Mouse (Mus musculus): ENCODE measurements around the gene Cacng4. TPM values are rescaled to one million over a fixed set of nuclear protein-coding genes. Genes with fewer than 3 reads are reported as not detected.

Cacng4 gene
- total and polyA plus RNA-seq, 2 experiments from 2014 or later: 43.8 to 88.4 TPM

GRCm38 (mm10) chr11:107806058-107806457, 11.7 kb upstream of the Cacng4 start:
- Histone ChIP-seq H3K9ac (replicated peaks; ENCODE audit: low read length) (no peak overlapping the region), H3K4me3 (ENCODE audit: low read length) (no peak overlapping the region), H3K27me3 (ENCODE audit: insufficient read depth, low read length) (no peaks in the 10 kb centered on the region), H3K4me2 (ENCODE audit: low read depth, low read length) (no peak overlapping the region), H3K36me3 (ENCODE audit: insufficient read depth, low read length) (no peaks in the 10 kb centered on the region), H3K27ac (no peak overlapping the region), H3K4me1 (ENCODE audit: insufficient read depth, low read length) (peaks cover 4% of the 10 kb centered on the region; the same call in 1 of the 2 replicates), H3K9me3 (ENCODE audit: low read length) (no peaks in the 10 kb centered on the region)
- TF ChIP-seq CTCF (IDR thresholded peaks at IDR 0.05; ENCODE audit: low read depth): no peak
- DNase-seq (ENCODE audit: low spot score) (no peak), ATAC-seq (no peak)
- 57% methylated on average over 1 of the region's 1 CpGs for WGBS

GRCm38 (mm10) chr11:107801946-107802345, 7.6 kb upstream of the Cacng4 start:
- Histone ChIP-seq H3K36me3 (ENCODE audit: insufficient read depth, low read length) (no peaks in the 10 kb centered on the region), H3K9me3 (ENCODE audit: low read length) (no peaks in the 10 kb centered on the region), H3K4me1 (ENCODE audit: insufficient read depth, low read length) (peaks cover 16% of the 10 kb centered on the region), H3K27me3 (ENCODE audit: insufficient read depth, low read length) (no peaks in the 10 kb centered on the region), H3K4me2 (ENCODE audit: low read depth, low read length) (no peak overlapping the region), H3K9ac (replicated peaks; ENCODE audit: low read length) (no peak overlapping the region), H3K27ac (no peak overlapping the region), H3K4me3 (ENCODE audit: low read length) (no peak overlapping the region)
- ATAC-seq: no peak
- WGBS: 71% methylated on average over 3 of the region's 3 CpGs
- no peak for DNase-seq (ENCODE audit: low spot score)
- TF ChIP-seq CTCF (IDR thresholded peaks at IDR 0.05; ENCODE audit: low read depth): no peak

GRCm38 (mm10) chr11:107799331-107799730, 5.0 kb upstream of the Cacng4 start:
- ATAC-seq (no peak), DNase-seq (ENCODE audit: low spot score) (no peak)
- Histone ChIP-seq H3K4me3 (ENCODE audit: low read length) (no peak overlapping the region), H3K4me1 (ENCODE audit: insufficient read depth, low read length) (peaks cover 26% of the 10 kb centered on the region), H3K9ac (replicated peaks; ENCODE audit: low read length) (no peak overlapping the region), H3K27me3 (ENCODE audit: insufficient read depth, low read length) (no peaks in the 10 kb centered on the region), H3K36me3 (ENCODE audit: insufficient read depth, low read length) (no peaks in the 10 kb centered on the region), H3K27ac (no peak overlapping the region), H3K4me2 (ENCODE audit: low read depth, low read length) (no peak overlapping the region), H3K9me3 (ENCODE audit: low read length) (no peaks in the 10 kb centered on the region)
- 24% methylated on average over 9 of the region's 9 CpGs for WGBS
- TF ChIP-seq CTCF (IDR thresholded peaks at IDR 0.05; ENCODE audit: low read depth): no peak

GRCm38 (mm10) chr11:107796346-107796745, 2.0 kb upstream of the Cacng4 start:
- Histone ChIP-seq H3K9me3 (ENCODE audit: low read length) (no peaks in the 10 kb centered on the region), H3K4me1 (ENCODE audit: insufficient read depth, low read length) (peaks cover 36% of the 10 kb centered on the region), H3K27me3 (ENCODE audit: insufficient read depth, low read length) (no peaks in the 10 kb centered on the region), H3K9ac (replicated peaks; ENCODE audit: low read length) (no peak overlapping the region), H3K4me2 (ENCODE audit: low read depth, low read length) (no peak overlapping the region), H3K4me3 (ENCODE audit: low read length) (no peak overlapping the region), H3K36me3 (ENCODE audit: insufficient read depth, low read length) (no peaks in the 10 kb centered on the region), H3K27ac (no peak overlapping the region)
- WGBS: 34% methylated on average over 7 of the region's 7 CpGs
- ATAC-seq (no peak), DNase-seq (ENCODE audit: low spot score) (no peak)
- no peak for TF ChIP-seq CTCF (IDR thresholded peaks at IDR 0.05; ENCODE audit: low read depth)

- ATAC-seq: no peak
- H3K4me2 ChIP-seq (ENCODE audit: low read depth, low read length): peak overlapping the region; percentile 60
- DNase-seq (ENCODE audit: low spot score): no peak
- 2% methylated on average over 9 of the region's 9 CpGs for WGBS
- peak overlapping the region; percentile 93 for H3K27ac ChIP-seq
- H3K4me3 ChIP-seq (ENCODE audit: low read length): peak overlapping the region; percentile 77
- TF ChIP-seq CTCF (IDR thresholded peaks at IDR 0.05; ENCODE audit: low read depth): 0 out of 2 replicates have a peak, but pooled peaks have one; percentile 15
- no peaks in the 10 kb centered on the region for H3K9me3 ChIP-seq (ENCODE audit: low read length)
- H3K36me3 ChIP-seq (ENCODE audit: insufficient read depth, low read length): no peaks in the 10 kb centered on the region
- H3K27me3 ChIP-seq (ENCODE audit: insufficient read depth, low read length): no peaks in the 10 kb centered on the region
- H3K4me1 ChIP-seq (ENCODE audit: insufficient read depth, low read length): peaks cover 36% of the 10 kb centered on the region
- peak overlapping the region; percentile 83; the same call in 1 of the 2 replicates for H3K9ac ChIP-seq (replicated peaks; ENCODE audit: low read length)
Measured at GRCm38 (mm10) chr11:107795384-107796035, 1.2 kb upstream of the Cacng4 start.

- H3K4me1 ChIP-seq (ENCODE audit: insufficient read depth, low read length): peaks cover 28% of the 10 kb centered on the region
- H3K9me3 ChIP-seq (ENCODE audit: low read length): no peaks in the 10 kb centered on the region
- WGBS: 1% methylated on average over 35 of the region's 41 CpGs
- H3K4me2 ChIP-seq (ENCODE audit: low read depth, low read length): peak overlapping the region; percentile 60
- H3K4me3 ChIP-seq (ENCODE audit: low read length): peak overlapping the region; percentile 77
- H3K27me3 ChIP-seq (ENCODE audit: insufficient read depth, low read length): no peaks in the 10 kb centered on the region
- H3K36me3 ChIP-seq (ENCODE audit: insufficient read depth, low read length): no peaks in the 10 kb centered on the region; the same call in 1 of the 2 replicates
- peak overlapping the region; percentile 83 for H3K9ac ChIP-seq (replicated peaks; ENCODE audit: low read length)
- no peak; the same call in 1 of the 2 replicates for TF ChIP-seq CTCF (IDR thresholded peaks at IDR 0.05; ENCODE audit: low read depth)
- ATAC-seq (peak; percentile 46; the same call in 1 of the 2 replicates), DNase-seq (ENCODE audit: low spot score) (no peak)
- H3K27ac ChIP-seq: peak overlapping the region; percentile 93
Measured at GRCm38 (mm10) chr11:107794103-107794493, 259 bp downstream of the Cacng4 start.
